In the genomic region with DNA sequence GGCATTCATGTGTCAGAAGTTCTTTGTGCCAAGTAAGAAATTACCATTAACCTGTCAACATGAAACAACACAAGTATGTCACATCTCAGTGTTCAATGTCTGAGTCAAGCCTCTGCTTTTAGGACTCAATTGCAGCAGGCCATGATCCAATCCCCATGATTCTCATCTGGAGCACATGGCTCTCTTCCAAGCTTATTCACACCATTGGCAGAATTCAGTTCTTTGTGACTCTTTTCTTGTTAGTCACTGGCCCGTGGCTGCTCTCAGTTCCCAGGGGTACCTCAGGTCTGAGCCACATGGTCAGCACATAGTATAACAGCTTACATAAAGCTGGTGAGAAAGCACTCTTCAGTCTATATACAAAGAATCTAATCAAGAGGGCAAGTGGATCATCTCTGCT, we compare ENCODE assay signal across 22 mouse cellular contexts.
"Had no signal": no experiment of that assay in that cellular context is flagged by ENCODE, and none has a peak within 500 bp of the region (broad histone marks: within the 10 kb centered on the region; RNA-seq: fewer than 3 reads in every experiment).

No protein-coding gene starts in this region.

- H3K4me3 ChIP-seq: limb, embryonic 10.5 days; limb, embryonic 13.5 days; liver, embryonic 12.5 days; liver, embryonic 15.5 days; lung, embryonic 15.5 days; megakaryocyte, embryonic 14.5 days; midbrain, embryonic 10.5 days; neural tube, embryonic 12.5 days; neural tube, embryonic 15.5 days; stomach, embryonic 15.5 days had no signal

- DNase-seq: kidney, adult 9 months; kidney, postnatal 14 days; kidney, postnatal 4 days; layer of hippocampus, adult 9-11 months; liver; lung, adult 18-20 months; lung, postnatal 10 days; lung, postnatal 36 days; right cerebral cortex, adult 18-20 months; right cerebral cortex, postnatal 25 days; spleen, adult 18-20 months; thymus, postnatal 25 days had no signal

- H3K9me3 ChIP-seq: limb, embryonic 10.5 days; limb, embryonic 13.5 days; liver, embryonic 12.5 days; liver, embryonic 15.5 days; lung, embryonic 15.5 days; megakaryocyte, embryonic 14.5 days; midbrain, embryonic 10.5 days; neural tube, embryonic 12.5 days; neural tube, embryonic 15.5 days; stomach, embryonic 15.5 days had no signal

- H3K4me1 ChIP-seq: limb, embryonic 10.5 days; limb, embryonic 13.5 days; liver, embryonic 12.5 days; liver, embryonic 15.5 days; lung, embryonic 15.5 days; megakaryocyte, embryonic 14.5 days; midbrain, embryonic 10.5 days; neural tube, embryonic 12.5 days; neural tube, embryonic 15.5 days; stomach, embryonic 15.5 days had no signal

- H3K27ac ChIP-seq: limb, embryonic 10.5 days; limb, embryonic 13.5 days; liver, embryonic 12.5 days; liver, embryonic 15.5 days; lung, embryonic 15.5 days; midbrain, embryonic 10.5 days; neural tube, embryonic 12.5 days; neural tube, embryonic 15.5 days; stomach, embryonic 15.5 days had no signal

- H3K9ac ChIP-seq: limb, embryonic 13.5 days; liver, embryonic 12.5 days; liver, embryonic 15.5 days; lung, embryonic 15.5 days; neural tube, embryonic 12.5 days; neural tube, embryonic 15.5 days; stomach, embryonic 15.5 days had no signal

- H3K4me2 ChIP-seq: limb, embryonic 13.5 days; liver, embryonic 12.5 days; liver, embryonic 15.5 days; lung, embryonic 15.5 days; neural tube, embryonic 12.5 days; neural tube, embryonic 15.5 days; stomach, embryonic 15.5 days had no signal

- H3K36me3 ChIP-seq: limb, embryonic 10.5 days; limb, embryonic 13.5 days; liver, embryonic 12.5 days; liver, embryonic 15.5 days; lung, embryonic 15.5 days; midbrain, embryonic 10.5 days; neural tube, embryonic 12.5 days; neural tube, embryonic 15.5 days; stomach, embryonic 15.5 days had no signal

- H3K27me3 ChIP-seq: limb, embryonic 13.5 days; liver, embryonic 12.5 days; liver, embryonic 15.5 days; lung, embryonic 15.5 days; megakaryocyte, embryonic 14.5 days; neural tube, embryonic 12.5 days; neural tube, embryonic 15.5 days; stomach, embryonic 15.5 days had no signal

- ATAC-seq: liver, embryonic 12.5 days had no signal
